Mouse (Mus musculus) gastrocnemius, postnatal 4 days (tissue): Measurements from ENCODE around the gene En2. TPM values are rescaled to one million over a fixed set of nuclear protein-coding genes. Genes with fewer than 3 reads are reported as not detected.

ENCODE experiments used
- DNase-seq, 2 experiments: peaks; one replicate each; pipeline ENCODE4 v3.0.0; 2021 to 2022; ENCODE audit warnings: low spot score in 2 of 2, mixed read lengths in 2 of 2
- long read RNA-seq, 2 experiments: library from polyadenylated mRNA; stranded (forward); transcript quantifications; one replicate each; pipeline ENCODE4 v2.0.0; 2021
- total RNA-seq, 2 experiments: library from RNA; stranded (reverse); gene quantifications; 2 replicates each; pipeline ENCODE4 v1.2.3; 2021

Gene En2
- total RNA-seq = under 1 TPM in 1 of 2 experiments, not detected in 1; 0.18 TPM
- long read RNA-seq, experiment 1 = 0 reads
- long read RNA-seq, experiment 2 = 0 reads

DNA sequence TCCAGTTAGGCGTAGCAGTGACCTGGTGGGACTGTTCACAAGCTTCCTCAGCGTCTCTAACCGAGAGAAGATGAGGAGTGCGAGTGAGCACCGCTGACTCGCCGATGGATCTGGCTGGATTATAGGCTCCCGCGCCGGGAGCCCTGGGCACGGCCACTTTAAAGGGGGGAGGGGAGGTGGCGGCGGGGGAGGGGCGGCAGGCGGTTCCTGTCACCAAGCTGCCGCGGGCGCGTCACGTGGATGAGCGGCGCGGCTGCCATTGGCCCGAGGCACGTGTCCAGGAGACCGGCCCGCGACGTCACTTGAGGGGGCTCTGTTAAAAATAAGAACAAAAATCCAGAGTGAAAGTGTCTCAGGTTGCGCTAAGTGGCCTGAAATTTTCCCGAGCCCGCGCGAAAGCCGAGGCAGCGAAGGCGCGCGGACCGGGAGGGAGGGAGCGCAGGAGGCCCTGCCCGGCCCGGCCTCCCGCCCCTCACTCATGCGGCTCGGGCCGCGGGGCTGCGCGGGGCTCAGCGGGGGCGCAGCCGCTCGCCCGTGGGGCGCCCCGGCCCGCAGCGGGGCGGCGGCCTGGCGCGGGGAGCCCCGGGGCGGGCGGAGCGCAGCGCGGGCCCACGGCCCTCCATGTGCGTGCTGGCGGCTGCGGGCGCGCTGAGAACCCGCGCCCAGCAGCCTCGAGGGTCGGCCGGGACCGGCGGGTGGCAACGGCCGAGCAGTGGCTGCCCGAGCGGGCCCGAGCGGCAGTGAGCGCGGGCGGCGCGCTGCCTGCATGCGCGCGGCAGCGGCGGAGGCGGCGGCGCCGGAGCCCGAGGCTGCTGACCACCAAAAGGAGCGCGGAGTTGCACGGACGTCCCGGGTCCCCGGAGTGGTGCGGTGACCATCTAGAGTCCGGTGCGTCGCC is at the start of gene En2:
Gene En2, plus strand, starts transcription at position 337 of the 898 bp plus-strand sequence.
- DNase-seq = no peak

DNA sequence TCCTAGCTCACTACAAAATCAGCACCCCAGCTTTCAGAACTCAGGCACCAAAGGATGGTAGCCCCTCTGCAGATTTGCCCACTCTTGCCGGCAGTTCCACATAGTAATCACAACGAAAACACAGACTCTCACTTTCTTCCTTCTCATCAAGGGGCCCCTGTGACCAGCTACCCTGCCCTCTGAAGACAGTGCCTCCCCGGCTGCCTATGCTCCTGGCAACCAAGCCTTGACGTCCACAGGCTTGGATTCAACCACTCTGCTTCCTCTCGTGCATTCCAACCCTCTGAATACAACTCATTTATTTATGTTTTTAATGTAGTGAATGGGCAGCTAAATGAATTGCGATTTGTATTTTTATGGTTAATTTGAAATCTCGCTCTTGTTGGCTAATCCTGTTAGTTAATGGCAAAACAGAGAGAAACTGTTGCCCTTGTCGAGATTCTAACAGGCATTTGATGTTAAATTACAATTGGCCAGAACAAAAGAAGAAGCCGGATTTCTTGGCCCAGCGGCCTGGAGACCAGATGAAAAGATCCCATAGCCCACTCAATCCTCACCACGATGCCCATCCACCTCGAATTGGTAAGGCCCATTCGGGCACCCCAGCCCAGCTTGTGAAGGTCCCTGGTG is 48.1 kb upstream of the En2 start:
- no peak for DNase-seq

DNA sequence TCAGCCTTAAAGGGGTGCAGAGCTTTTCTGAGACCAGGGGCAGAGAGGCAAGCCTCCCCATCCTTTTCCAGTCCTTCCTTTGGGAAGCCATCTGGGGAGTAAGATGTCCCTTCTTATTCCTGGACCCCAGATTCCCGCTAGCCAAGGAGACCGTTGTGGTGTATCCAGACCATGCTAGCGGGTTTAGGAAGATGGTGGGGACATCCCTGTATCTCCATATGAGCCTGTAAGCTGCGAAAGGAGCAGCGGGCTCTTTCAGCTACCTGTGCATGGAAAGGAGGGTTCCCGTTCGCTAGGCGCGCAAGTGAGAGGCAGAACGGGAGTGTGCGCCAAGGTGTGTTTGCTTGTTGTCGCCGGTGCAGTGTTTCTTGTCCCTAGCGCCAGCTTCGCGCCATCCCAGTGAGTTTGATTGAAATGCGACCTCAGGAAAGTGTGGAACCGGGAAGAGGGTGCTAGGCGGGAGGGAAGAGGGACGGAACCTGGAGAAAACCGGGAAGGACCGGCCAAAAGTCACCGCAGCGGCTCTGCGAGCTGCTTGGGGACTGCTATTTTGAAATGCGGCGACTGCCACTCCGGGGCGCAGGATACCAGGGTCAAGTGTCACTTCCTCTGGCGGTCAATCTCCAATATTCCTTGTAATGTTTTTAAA is 47.5 kb upstream of the En2 start:
- DNase-seq = no peak

DNA sequence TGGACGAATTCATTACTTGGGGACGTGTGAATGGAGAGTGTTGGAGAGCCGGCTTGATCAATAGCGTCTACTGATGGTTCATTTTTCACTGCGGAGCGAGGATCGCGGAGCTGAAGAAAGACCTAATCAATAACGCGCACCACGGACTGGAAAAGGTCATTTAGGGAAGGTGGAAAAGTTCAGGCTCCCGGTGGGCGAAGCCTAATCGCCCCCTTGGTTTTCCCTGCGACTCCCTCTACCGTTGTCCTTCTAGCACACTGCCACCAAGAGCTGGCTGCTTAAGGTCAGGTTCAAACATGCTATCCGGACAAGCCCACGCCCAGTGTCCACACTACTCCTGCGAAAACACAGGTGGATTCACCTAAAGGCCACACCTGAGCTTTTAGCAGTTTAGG is 47.0 kb upstream of the En2 start:
- no peak for DNase-seq

DNA sequence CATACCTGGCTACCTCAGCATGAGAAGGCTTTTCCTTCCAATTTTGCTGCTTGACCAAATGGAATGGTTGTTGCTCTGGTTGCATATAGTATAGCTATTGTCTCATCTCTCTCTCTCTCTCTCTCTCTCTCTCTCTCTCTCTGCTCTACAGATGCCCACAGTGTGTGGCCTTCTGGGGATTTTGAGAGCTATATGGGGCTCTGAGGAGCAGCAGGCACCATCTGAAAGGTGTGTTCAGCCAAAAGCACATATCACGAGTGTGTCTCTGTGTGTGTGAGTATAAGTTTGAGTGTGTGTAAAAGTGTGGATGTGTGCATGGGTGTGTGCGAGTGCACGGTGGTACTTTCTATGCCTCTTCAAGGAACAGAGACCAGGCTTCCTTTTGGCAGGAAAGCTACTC is 45.9 kb upstream of the En2 start:
- DNase-seq = no peak

DNA sequence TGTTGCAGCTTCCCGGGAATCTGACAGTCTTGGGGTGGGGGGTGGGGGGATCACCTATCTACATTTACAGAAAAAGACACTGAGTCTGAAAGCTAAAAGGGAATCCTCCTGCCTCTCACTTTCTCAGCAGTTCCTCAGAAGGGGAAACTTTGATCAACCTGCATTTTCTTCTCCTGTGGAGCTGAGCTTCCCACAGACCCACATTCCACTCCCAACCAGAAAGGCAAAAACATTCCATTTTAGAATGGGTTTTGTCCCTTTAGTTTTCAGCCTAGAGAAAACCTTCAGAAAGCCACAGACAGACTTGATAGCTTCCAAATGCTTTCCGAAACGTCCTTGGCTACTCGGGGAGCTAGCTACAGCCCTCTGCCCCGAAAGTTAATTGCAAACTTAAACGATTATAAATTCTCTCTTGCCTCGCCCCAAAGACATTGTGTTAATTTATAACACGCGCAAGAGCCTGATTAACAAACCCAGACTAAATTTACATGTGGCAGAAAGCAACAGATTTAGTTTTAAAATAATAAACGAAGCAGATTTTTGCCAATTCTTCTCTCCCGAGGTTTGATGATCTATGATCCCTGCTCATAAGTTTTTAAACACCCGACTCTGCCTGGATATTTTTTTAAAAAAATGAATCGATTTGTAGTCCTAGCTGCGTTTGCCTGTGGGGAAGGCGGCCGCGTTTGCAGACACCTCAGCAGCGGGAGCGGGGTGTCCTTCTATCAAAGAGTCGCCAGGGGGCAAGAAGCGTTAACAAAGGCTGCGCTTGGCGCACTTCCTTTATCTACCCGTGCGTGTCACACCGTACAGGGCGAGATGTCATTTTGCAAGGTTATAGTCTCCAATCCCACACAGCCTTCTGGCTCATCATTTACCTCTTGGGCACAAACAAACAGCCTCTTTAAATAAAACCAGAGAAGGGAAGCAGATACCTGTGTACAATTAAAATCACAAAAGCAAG is 42.7 kb upstream of the En2 start:
- DNase-seq = peak; percentile 27 to 60

DNA sequence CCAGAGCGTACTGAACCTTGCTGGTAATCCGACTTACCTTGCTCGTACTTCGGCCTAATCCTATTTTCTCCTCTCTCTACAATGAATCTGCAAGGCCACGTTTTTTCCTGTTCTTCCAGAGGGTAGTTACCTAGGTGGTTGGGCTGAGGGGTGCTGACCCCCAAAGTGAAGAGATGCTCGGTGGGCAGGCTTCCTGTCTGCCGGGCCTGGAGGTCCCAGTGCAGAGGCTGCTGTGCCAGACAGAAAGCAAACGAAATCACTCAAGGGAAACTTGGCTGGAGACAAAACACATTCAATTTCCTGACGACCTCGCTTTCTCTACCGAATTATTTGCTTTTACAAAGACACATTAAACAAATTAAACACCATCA is 42.1 kb upstream of the En2 start:
- no peak for DNase-seq

DNA sequence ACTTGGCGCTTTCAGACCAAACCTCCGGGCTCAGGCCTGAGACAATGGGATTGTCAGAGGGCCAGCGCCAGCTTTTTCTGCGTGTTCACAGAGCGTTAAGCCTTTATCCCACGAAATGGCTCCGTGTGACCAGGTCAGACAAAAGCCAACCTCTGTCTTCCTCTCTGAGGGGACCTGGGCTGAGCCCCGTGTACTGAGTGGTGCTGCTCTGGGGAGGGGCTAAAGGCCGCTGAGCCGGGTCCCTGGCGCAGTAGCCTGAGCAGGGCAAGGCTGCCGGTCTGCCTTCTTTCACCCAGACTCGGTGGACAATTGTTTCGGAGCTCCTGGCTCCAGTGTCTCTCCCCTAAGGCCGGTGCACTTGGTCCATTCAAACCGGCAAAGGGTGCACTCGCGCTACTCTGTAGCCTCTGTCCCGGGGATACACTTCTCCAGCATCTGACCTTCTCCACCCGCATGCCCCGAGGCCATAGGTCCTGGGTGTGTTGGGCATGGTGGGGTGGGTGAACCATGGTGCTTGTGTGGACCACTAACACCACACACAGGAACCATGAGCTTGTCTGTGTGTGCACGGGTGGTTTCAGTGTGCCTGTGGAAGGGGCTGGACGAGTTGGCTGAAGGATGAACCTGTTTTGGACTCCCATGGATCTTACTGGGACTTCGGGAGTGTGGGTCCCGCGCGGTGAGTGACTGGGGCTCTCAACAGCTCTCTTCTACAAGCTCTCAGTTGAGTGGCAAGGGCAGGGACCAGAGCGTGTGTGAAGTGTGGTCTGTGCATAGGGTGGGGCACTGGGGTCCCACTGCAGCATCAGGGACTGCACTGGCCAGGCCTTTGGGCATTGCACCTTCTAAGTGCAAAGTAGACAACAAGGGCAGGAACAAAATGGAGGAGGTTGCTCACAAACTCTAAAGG is 40.9 kb upstream of the En2 start:
- no peak for DNase-seq

DNA sequence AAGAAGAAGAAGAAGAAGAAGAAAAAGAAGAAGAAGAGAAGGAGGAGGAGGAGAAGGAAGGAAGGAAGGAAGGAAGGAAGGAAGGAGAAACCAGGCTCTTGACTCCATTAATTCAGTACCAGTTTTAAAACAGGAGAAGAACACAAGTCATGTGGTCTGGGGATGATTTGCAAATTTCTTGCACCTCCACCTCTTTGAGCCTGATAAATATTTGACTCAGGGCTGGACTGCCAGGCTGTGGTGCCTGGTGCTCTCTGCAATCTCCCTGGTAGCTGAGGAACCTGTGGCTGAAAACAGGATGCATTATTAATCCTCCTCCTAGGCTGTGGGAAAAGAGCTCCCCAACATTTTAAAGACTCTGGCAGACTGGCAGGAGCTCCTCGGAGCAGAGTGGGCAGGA is 36.6 kb upstream of the En2 start:
- no peak for DNase-seq

DNA sequence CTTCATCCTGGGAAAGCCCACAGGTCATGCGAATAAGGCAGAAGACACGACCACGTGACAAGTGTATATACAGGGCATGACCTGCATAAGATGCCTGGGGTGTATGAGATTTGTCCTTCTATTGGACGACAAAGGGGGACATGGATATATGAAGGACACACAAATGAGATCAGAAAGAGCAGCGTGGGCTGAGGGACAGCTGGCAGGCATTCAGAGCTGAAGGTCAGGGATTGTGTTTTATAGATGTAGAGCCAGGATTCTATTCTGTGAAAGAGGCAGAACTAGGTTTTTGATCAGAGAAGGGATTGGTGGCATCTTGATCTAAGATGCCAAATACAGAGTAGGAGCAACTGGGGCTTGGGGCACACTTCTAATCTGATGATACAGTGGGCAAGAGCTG is 33.3 kb upstream of the En2 start:
- no peak for DNase-seq

DNA sequence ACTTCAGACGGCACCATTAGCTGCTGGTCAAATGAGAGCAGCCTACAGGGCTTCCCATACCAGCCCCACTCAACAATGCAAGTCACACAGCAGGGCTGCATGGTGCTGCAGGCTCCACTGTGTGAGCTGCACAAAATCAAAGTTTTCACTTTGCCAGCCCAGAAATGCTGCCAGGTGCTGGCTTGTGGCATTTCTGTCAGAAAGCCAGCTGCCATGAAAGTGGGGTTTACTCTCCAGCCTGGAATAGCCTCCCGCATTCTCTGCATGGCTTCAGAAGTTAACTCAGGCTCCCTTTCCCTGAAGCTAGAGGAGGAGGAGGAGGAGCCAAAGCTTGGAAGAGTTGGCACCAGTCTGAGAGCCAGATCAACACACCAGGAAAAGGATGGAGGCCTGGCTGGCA is 29.1 kb upstream of the En2 start:
- DNase-seq = no peak

DNA sequence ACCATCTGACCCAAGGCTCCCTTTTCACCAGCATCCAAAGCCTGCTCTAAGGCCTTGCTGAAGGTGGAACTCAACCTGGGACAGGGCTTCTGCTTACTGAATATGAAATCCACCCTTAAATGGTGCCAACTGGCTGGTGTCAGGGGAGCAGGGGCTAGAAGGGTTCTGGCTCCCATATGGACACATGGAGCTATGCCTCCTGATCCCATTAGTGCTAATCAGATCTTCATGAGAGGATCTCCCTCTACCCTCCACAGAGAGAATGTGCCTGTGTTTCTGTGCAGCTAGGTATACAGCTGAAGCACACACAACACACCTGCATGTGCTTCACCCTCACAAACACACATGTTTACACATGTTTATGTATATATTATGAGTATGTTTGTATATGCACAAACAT is 20.9 kb upstream of the En2 start:
- DNase-seq = no peak

DNA sequence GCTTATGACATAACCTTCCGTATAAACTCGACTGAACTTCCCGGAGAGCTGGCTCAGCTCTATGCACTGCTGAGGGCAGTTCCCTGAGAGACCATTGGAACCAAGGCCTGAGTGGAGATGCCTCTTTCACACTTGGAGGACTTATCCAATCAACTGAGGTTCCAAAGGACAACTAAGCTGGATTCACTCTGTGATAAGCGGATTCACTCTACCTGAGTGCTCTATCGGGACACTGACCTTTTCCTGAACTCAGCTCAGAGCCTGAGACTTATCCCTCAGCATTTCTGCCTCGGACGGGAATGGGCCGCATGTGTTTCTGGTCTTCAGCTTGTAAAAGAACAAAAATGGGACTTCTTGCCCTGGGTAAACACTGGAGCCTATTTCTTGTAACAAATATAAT is 19.5 kb upstream of the En2 start:
- no peak for DNase-seq

DNA sequence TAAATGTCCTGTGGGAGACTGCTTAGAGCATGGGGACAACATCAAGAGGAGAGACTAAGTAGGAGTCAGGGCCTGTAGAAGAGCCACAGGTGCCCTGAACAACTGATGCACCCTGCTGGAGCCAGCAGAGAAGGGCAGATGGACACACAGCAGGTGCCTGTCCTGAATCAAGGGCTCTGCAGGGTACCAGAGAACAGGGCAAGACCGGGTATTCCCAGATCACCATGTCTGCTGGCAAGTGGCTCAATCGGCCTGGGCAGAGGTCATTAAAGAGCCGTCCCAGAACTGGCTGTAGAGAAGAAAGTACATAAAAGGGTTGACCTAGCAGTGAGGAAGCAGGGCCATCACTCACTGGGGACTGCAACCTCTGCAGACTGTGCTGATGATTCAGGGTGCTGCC is 17.0 kb upstream of the En2 start:
- no peak for DNase-seq

DNA sequence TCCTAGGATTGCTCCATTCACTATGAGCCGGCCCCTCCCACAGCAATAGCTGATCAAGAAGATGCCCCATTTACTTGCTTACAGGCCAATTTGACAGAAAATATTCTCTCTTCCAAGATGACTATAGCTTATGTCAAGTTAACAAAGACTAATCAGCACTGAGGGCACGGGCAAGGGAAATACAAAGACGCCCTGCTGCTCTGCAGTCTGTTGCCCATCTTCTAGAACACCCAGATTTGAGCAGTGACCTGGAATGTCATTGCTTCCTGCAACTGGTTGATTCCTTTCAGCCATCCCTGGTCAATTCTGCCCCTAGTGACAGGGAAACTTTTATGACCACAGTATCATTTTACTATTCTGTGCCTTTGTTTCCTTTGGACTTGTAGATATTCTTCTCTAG is 16.1 kb upstream of the En2 start:
- no peak for DNase-seq

DNA sequence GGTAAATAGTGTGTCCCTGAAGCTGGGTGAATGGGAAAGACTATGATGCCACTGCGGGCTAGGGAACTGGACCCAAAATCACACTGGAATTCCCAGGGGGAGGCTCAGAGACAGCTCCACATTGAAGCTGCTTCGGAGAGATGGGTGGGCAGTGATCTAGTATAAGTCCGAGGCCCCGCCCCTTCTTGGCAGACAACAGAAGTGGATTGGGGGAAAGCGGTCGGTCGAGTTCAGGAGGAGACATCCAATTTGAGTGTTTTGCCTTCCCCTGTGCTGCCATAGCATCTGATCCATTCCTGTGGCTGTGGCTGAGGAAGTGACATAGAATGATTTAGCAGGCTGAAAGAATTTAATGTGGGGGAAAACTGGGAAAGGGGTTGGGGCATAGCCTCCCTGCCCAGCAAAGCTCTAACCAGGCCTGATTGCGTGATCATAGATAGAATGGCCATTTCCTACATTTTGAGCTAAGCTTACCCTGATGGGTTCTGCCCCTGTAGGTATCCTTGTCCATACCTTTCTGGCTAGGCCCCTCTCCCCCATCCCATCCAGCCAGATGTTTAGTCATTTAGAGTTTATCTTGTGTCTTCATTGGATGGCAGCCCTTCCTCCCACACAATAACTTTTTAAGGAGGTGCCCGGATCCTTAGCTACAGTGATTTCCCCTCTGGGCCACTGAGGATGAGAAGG is 8.3 kb upstream of the En2 start:
- no peak for DNase-seq

DNA sequence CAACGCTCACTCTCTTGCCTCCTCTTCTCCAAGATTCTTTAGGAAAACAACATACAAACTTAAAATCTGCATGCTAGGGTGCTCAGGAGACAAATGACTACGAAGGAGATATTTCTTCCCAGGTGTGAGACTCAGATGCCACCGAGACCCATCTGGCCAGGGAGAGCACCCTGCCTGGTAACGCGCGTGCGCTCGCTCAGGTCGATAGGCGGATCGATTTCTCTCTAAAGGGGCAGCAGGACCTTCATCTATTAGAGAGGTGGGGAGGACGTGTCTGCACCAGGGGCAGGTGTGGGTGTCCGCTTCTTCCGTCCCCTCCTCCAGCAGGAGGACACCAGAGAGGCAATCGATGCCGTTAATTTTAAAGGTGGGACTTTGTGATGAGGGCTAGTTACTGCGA is 7.7 kb upstream of the En2 start:
- no peak for DNase-seq

DNA sequence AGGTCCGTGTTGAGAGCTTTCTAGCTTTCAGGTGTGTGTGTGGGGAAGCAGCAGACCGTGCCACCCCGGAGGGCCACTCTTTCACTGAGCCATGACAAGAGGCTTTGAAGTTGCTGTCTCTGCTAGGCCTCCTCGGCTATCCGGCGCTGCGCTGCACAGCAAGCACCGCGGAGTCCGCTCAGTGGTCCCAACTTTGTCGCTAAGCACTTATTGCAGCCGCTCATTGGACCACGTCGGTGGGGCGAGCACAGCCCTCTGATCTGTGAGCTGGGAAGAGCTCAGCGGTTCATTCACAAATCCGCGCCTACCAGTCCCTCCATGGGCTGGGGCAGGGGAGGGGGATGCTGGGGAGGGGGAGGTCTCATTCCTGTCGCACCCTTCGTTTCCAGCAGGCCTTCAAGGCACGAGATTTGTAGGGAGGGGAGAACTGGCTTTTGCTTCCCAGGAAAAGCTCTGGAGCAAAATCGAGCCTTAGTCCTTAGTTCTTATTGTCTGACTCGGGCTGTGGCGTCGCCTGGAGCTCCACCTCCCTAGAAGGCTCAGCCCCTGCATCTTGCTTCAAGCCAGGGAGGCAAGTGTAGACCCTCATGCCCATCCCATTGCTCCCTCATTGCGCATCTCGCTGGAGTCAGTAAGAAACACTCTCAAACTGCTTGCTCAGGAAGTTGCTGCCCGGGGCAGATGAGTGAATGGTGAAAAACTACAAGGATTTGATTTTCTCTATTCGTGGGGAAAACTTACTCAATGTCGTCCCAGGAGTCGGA is 7.0 kb upstream of the En2 start:
- DNase-seq = no peak

DNA sequence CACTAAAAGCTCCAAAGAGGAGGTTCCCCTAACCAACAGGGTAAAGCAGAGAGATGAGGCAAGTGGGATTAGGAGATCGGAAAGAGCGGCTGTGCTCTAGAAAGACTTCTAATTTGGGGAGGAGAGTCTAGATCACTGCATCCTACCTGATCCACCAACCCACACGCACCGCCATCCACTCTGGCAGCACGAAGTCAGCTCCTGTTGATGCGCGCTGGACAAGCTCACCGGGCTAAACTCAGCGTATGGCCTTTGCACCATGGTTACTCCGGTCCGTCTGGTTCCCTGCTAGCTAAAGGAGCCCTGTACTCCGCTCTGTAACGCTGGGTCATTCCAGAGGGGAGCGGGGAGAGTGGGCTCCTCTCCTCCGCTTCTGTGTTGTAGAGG is 6.4 kb upstream of the En2 start:
- DNase-seq = no peak
